Mouse (Mus musculus) liver, embryonic 15.5 days (tissue): Measurements from ENCODE around the gene Psmd3. TPM values are rescaled to one million over a fixed set of nuclear protein-coding genes. Genes with fewer than 3 reads are reported as not detected.
A peak's percentile ranks its signal among the peaks of the same experiment; 100 is the strongest.
"Not testable (repeated sequence)": the region's sequence is repeated elsewhere in the genome, so short reads cannot be mapped to it uniquely, and the experiment has no call there.

Source experiments
- ATAC-seq: fragments of 200-750 bp; cut with Nextera tagmentation; 2 replicates; pipeline ENCODE4 v1.8.0; 2017; ENCODE audit warnings: moderate number of reproducible peaks, mild to moderate bottlenecking, moderate library complexity; ENCODE audit not compliant: insufficient read depth
- H3K27ac ChIP-seq: fragments of 300-500 bp; sonication (generic); replicated peaks from 2 replicates; pipeline ENCODE4 v1.5.1; 2015; ENCODE audit warnings: mild to moderate bottlenecking, inconsistent platforms
- H3K27me3 ChIP-seq: fragments of 300-500 bp; sonication (generic); 2 replicates; pipeline ENCODE4 v1.6.1; 2015; ENCODE audit warnings: mild to moderate bottlenecking, inconsistent platforms
- H3K36me3 ChIP-seq: fragments of 300-500 bp; sonication (generic); replicated peaks from 2 replicates; pipeline ENCODE4 v1.6.1; 2015; ENCODE audit warnings: moderate library complexity, mild to moderate bottlenecking, inconsistent platforms
- H3K4me1 ChIP-seq: fragments of 300-500 bp; sonication (generic); replicated peaks from 2 replicates; pipeline ENCODE4 v1.6.1; 2015; ENCODE audit warnings: inconsistent platforms
- H3K4me2 ChIP-seq: fragments of 300-500 bp; sonication (generic); 2 replicates; pipeline ENCODE4 v1.6.1; 2015; ENCODE audit warnings: moderate library complexity, mild to moderate bottlenecking, inconsistent platforms
- H3K4me3 ChIP-seq: fragments of 300-500 bp; sonication (generic); replicated peaks from 2 replicates; pipeline ENCODE4 v1.5.1; 2015; ENCODE audit warnings: mild to moderate bottlenecking, inconsistent platforms
- H3K9ac ChIP-seq: fragments of 300-500 bp; sonication (generic); 2 replicates; pipeline ENCODE4 v1.6.1; 2015; ENCODE audit warnings: moderate library complexity, mild to moderate bottlenecking, inconsistent platforms
- H3K9me3 ChIP-seq: fragments of 300-500 bp; sonication (generic); replicated peaks from 2 replicates; pipeline ENCODE4 v1.6.1; 2016; ENCODE audit warnings: inconsistent platforms
- WGBS: fragments of 180-500 bp; shearing (Covaris S2); methylation state at CpG from one replicate; pipeline ENCODE4 v1.1.7; 2015; ENCODE audit warnings: mixed read lengths; ENCODE audit not compliant: insufficient replicate concordance; 5-methylcytosine and 5-hydroxymethylcytosine counted together
- polyA plus RNA-seq: library from polyadenylated mRNA; unstranded; fragments of >200 nt; fragmentation: Nextera tagmentation; extraction: Ambion mirVana; gene quantifications from 2 replicates; pipeline ENCODE4 v1.2.1, GENCODE M21; 2015

Psmd3 gene
- 102 and 109 TPM in 2 replicates for polyA plus RNA-seq

- Histone ChIP-seq H3K27me3 (no peaks in the 10 kb centered on the region), H3K9me3 (no peaks in the 10 kb centered on the region), H3K36me3 (peaks cover 23% of the 10 kb centered on the region), H3K4me1 (peaks cover 36% of the 10 kb centered on the region), H3K27ac (peak within 1 kb of the TSS; percentile 85), H3K9ac (peak within 1 kb of the TSS; percentile 99), H3K4me2 (peak within 1 kb of the TSS; percentile 90), H3K4me3 (peak within 1 kb of the TSS; percentile 99)
- ATAC-seq, result peak; percentile 93
- WGBS, result 4% methylated on average over 45 of the region's 45 CpGs
Measured at GRCm38 (mm10) chr11:98681786-98682745, at the start of gene Psmd3. TSS of gene Psmd3 (plus strand) at chr11:98682554.

DNA sequence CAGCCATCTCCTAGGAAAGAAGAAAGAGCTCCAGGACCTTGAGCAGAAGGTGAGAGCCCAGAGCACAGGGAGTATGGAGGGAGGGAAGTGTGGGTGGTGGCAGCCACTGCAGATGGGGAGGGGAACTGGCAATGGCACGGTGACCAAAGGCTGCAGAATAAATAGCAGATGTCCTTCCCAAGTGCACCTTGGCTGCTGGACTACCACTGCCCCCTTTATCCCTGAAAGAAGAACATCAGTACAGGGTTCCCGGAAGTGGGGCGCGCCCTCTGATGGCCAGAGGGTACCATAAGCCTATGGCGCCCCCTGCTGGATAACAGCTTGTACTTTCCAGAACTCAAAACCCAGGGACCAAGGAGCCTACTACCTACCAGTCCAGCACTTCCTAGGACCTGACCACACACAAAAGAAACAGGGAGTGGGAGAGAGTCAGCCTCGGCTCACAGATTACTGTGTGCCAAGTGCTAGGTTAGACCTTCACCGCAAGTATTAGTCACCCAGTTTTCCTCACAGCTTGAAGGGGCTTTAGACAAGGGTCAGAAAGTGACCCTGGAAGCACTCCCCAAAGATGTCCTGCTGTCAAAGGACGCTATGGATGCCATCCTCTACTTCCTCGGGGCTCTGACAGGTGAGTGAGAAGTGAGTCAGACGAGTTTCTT, 46.9 kb upstream of the Psmd3 start:
- H3K9me3 ChIP-seq, H3K27ac ChIP-seq, H3K4me3 ChIP-seq, H3K4me2 ChIP-seq, ATAC-seq, H3K4me1 ChIP-seq, H3K9ac ChIP-seq, H3K36me3 ChIP-seq: not testable (repeated sequence)
- peaks cover 18% of the 10 kb centered on the region; the same call in 1 of the 2 replicates for H3K27me3 ChIP-seq
- WGBS, result 21% methylated on average over 10 of the region's 10 CpGs

DNA sequence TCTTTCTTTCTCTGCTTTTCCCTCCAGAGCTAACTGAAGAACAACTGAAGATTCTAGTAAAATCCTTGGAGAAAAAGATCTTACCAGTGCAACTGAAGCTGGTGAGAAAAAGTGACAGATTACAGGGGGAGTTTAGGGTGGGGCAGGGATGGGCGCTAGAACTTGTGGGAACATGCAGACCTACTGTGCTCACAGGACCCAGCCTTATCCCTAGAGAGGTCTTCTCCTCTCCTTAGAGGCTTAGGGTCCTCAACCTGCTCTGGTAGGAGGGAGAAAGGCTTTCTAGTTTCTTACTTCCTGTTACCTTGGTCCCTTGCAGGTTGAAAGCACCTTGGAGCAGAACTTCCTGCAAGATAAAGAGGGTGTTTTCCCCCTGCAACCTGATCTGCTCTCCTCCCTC, 44.9 kb upstream of the Psmd3 start:
- ATAC-seq, result no peak
- Histone ChIP-seq H3K27me3 (peaks cover 12% of the 10 kb centered on the region; the same call in 1 of the 2 replicates), H3K9me3 (no peaks in the 10 kb centered on the region), H3K9ac (no peak overlapping the region), H3K36me3 (no peaks in the 10 kb centered on the region), H3K4me1 (no peaks in the 10 kb centered on the region), H3K27ac (no peak overlapping the region), H3K4me2 (no peak overlapping the region), H3K4me3 (no peak overlapping the region)
- WGBS, result 55% methylated on average over 1 of the region's 1 CpGs

DNA sequence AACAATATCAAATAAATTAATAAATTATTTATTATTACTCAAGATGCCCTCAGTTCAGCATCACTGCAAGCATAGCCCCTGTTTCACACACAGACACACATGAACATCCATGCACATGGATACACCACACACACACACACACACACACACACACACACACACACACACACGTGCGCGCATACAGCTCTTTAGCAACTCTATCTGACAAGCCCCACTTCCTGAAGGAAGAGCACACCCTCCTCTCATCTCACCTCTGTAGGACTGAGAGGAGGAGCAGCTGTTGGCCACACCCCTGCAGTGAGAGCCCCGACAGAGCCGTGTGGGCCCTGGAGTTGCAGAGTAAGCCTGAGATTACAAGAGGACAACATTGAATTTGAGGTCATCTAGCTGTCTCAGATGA, 42.3 kb upstream of the Psmd3 start:
- Histone ChIP-seq H3K27ac (no peak overlapping the region), H3K4me2 (no peak overlapping the region), H3K27me3 (peaks cover 3% of the 10 kb centered on the region; the same call in 1 of the 2 replicates), H3K9me3 (no peaks in the 10 kb centered on the region), H3K4me3 (no peak overlapping the region), H3K36me3 (no peaks in the 10 kb centered on the region), H3K9ac (no peak overlapping the region), H3K4me1 (no peaks in the 10 kb centered on the region)
- no peak for ATAC-seq
- 34% methylated on average over 5 of the region's 5 CpGs for WGBS

GRCm38 (mm10) chr11:98644757-98645156, 37.6 kb upstream of the Psmd3 start:
- no peaks in the 10 kb centered on the region for H3K4me1 ChIP-seq
- no peak overlapping the region for H3K27ac ChIP-seq
- H3K36me3 ChIP-seq, result no peaks in the 10 kb centered on the region
- no peak overlapping the region for H3K4me3 ChIP-seq
- 53% methylated on average over 3 of the region's 3 CpGs for WGBS
- H3K27me3 ChIP-seq, result peaks cover 11% of the 10 kb centered on the region; the same call in 1 of the 2 replicates
- ATAC-seq, result no peak
- no peaks in the 10 kb centered on the region for H3K9me3 ChIP-seq
- H3K4me2 ChIP-seq, result no peak overlapping the region
- H3K9ac ChIP-seq, result no peak overlapping the region

- Histone ChIP-seq H3K4me3 (no peak overlapping the region), H3K36me3 (no peaks in the 10 kb centered on the region), H3K9me3 (no peaks in the 10 kb centered on the region), H3K27me3 (peaks cover 18% of the 10 kb centered on the region; the same call in 1 of the 2 replicates), H3K9ac (no peak overlapping the region), H3K4me2 (no peak overlapping the region), H3K4me1 (no peaks in the 10 kb centered on the region), H3K27ac (no peak overlapping the region)
- 58% methylated on average over 2 of the region's 2 CpGs for WGBS
- ATAC-seq, result no peak
Measured at GRCm38 (mm10) chr11:98645946-98646345, 36.4 kb upstream of the Psmd3 start.

GRCm38 (mm10) chr11:98646459-98646858, 35.9 kb upstream of the Psmd3 start, which contains the start of gene Gsdma2:
TSS of gene Gsdma2 (plus strand) at chr11:98646759.
- ATAC-seq, result no peak
- WGBS, result 19% methylated on average over 2 of the region's 2 CpGs
- H3K36me3 ChIP-seq, result no peaks in the 10 kb centered on the region
- H3K27ac ChIP-seq, result no peak within 1 kb of the TSS
- H3K9ac ChIP-seq, result no peak within 1 kb of the TSS
- no peaks in the 10 kb centered on the region for H3K9me3 ChIP-seq
- no peak within 1 kb of the TSS for H3K4me2 ChIP-seq
- no peak within 1 kb of the TSS for H3K4me3 ChIP-seq
- no peaks in the 10 kb centered on the region for H3K4me1 ChIP-seq
- H3K27me3 ChIP-seq, result peaks cover 18% of the 10 kb centered on the region; the same call in 1 of the 2 replicates

GRCm38 (mm10) chr11:98655076-98655475, 27.3 kb upstream of the Psmd3 start:
- peaks cover 15% of the 10 kb centered on the region for H3K27me3 ChIP-seq
- not testable (repeated sequence) for H3K9me3 ChIP-seq, H3K27ac ChIP-seq, ATAC-seq, H3K9ac ChIP-seq, H3K4me1 ChIP-seq, H3K36me3 ChIP-seq, H3K4me2 ChIP-seq, H3K4me3 ChIP-seq
- 11% methylated on average over 7 of the region's 7 CpGs for WGBS

GRCm38 (mm10) chr11:98660517-98660916, 21.8 kb upstream of the Psmd3 start:
- Histone ChIP-seq H3K4me3 (no peak overlapping the region), H3K36me3 (no peaks in the 10 kb centered on the region), H3K27ac (no peak overlapping the region), H3K9me3 (no peaks in the 10 kb centered on the region), H3K4me2 (no peak overlapping the region), H3K9ac (no peak overlapping the region), H3K27me3 (peaks cover 25% of the 10 kb centered on the region), H3K4me1 (no peaks in the 10 kb centered on the region)
- WGBS, result 11% methylated on average over 6 of the region's 6 CpGs
- ATAC-seq, result no peak

DNA sequence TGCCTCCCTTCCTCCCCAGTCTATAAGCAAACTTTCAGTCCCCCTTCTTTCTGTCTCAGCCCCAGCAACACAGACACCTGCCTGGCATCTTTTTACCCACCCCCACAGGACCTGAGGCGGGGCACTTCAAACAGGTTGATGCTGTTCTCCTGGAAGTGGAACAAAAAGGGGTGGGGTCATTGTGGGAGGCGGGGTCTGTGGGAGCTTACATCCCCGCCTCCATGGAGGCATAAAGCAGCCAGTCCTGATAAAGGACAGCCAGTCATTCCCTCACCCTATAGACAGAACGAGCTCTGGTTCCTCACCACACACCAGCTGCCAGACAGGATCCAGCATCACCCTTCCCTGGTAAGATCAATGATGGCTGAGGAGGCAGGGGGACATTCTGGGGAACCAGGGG, 18.3 kb upstream of the Psmd3 start, which contains the start of gene Gsdma:
Gene Gsdma, plus strand, starts transcription at position 261 of the 400 bp plus-strand sequence.
- WGBS, result 24% methylated on average over 4 of the region's 4 CpGs
- peaks cover 53% of the 10 kb centered on the region for H3K27me3 ChIP-seq

DNA sequence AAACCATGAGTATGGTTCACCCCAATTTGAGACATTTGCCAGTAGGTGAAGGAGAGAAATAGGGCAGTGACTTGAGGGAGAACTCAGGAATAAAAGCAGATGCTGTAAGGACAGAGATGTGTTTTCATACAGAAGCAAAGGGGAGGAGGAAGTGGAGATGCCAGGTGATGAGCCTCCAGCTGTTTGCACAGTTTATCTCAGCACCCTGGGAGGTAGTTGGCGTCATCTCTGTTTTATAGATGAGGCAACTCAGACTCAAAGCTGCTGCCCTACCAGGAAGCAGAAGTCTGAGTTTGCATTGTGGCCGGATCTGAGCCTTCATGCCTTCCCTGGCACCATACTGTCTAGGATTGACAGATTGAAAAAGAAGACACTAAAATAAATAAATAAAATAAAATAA, 13.4 kb upstream of the Psmd3 start:
- Histone ChIP-seq H3K4me3 (no peak overlapping the region), H3K36me3 (no peaks in the 10 kb centered on the region), H3K4me1 (peaks cover 24% of the 10 kb centered on the region), H3K27ac (no peak overlapping the region), H3K27me3 (peaks cover 45% of the 10 kb centered on the region), H3K9me3 (no peaks in the 10 kb centered on the region), H3K4me2 (no peak overlapping the region), H3K9ac (no peak overlapping the region)
- ATAC-seq, result no peak
- whole genome bisulfite sequencing, result 26% methylated on average over 2 of the region's 2 CpGs

More for the DNA sequence above, 18.3 kb upstream of the Psmd3 start, which contains the start of gene Gsdma:
- Histone ChIP-seq H3K27ac (no peak within 1 kb of the TSS), H3K36me3 (no peaks in the 10 kb centered on the region), H3K9me3 (no peaks in the 10 kb centered on the region), H3K9ac (no peak within 1 kb of the TSS), H3K4me3 (no peak within 1 kb of the TSS), H3K4me2 (no peak within 1 kb of the TSS), H3K4me1 (no peaks in the 10 kb centered on the region)
- ATAC-seq, result no peak
